Mouse (Mus musculus): ENCODE measurements around the gene Platr17. TPM values are rescaled to one million over a fixed set of nuclear protein-coding genes. Genes with fewer than 3 reads are reported as not detected.
"Not testable (repeated sequence)": the region's sequence is repeated elsewhere in the genome, so short reads cannot be mapped to it uniquely, and the experiment has no call there.

The Platr17 gene
- total RNA-seq, 1 experiment from 2014 or later = 5.9 TPM

GRCm38 (mm10) chr17:33931947-33932346 lies 27.0 kb downstream of the Platr17 start:
- no peak for ATAC-seq (replicated peaks; ENCODE audit: insufficient number of reproducible peaks, low FRiP score, low TSS enrichment, poor library complexity, severe bottlenecking)

GRCm38 (mm10) chr17:33932448-33932847 lies 27.5 kb downstream of the Platr17 start:
- no peak for ATAC-seq (replicated peaks; ENCODE audit: insufficient number of reproducible peaks, low FRiP score, low TSS enrichment, poor library complexity, severe bottlenecking)

GRCm38 (mm10) chr17:33932970-33933369 lies 28.0 kb downstream of the Platr17 start:
- no peak for ATAC-seq (replicated peaks; ENCODE audit: insufficient number of reproducible peaks, low FRiP score, low TSS enrichment, poor library complexity, severe bottlenecking)

DNA sequence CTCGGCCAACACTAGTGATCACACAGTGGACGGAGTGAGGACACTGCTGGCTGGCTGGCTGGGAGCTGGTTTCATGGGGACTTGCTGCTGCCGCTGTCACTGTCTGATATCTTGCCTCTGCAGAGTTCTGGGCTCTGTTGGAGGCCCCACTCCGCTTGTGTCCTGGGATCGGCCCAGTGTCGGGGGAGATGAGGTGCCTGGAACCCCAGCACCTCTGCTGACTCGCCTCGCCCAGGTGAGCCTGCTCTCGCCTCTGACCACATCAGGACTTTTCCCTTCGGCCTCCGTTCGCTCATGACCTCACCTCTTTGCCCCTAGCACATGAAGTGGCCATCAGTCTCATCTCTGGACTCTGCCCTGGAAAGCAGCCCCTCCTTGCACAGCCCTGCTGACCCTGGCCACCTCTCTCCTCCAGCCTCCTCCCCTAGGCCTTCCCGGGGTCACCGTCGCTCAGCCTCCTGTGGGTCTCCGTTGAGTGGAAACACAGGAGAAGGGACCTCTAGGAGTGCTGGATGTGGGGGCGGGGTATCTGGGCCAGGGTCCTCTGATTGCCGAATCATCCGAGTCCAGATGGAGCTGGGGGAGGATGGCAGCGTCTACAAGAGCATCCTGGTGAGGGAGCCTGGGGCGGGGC lies 30.6 kb downstream of the Platr17 start:
- no peak for ATAC-seq (replicated peaks; ENCODE audit: insufficient number of reproducible peaks, low FRiP score, low TSS enrichment, poor library complexity, severe bottlenecking)

- ATAC-seq (replicated peaks; ENCODE audit: insufficient number of reproducible peaks, low FRiP score, low TSS enrichment, poor library complexity, severe bottlenecking) = no peak
Measured at GRCm38 (mm10) chr17:33936993-33937392, 32.1 kb downstream of the Platr17 start.

- ATAC-seq (replicated peaks; ENCODE audit: insufficient number of reproducible peaks, low FRiP score, low TSS enrichment, poor library complexity, severe bottlenecking) = no peak
Measured at GRCm38 (mm10) chr17:33938783-33939182, 33.8 kb downstream of the Platr17 start.

DNA sequence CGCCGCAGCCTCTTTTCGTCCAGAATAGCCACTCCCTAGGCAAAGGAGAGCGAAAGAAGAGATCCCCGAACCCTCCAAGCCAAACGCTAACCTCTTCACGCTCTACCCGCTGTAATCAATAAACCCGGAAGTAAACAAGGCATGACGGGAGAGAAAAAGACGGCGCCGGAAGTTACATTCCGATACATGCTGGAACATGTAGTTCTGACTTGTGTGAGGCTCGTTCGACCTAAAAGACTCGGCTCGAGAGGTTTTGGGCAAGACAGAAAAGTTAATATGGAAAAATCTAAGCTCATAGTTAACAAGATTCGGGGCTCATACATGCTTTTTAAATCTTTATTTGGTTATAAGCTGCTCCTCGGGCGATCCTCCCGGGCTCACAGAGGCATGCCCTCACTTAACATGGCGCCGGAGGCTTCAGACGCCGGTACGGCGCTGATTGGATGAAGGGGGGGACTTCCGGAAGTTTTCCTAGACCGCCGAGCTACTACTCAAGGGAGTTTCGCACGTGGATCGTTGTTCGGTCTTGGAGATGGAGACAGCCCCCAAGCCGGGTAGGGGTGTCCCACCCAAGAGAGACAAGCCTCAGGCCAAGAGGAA lies 35.4 kb downstream of the Platr17 start, which contains the start of the genes Pfdn6 and Wdr46:
TSS of gene Pfdn6 (minus strand) at position 138 of the 600 bp plus-strand sequence.
TSS of gene Wdr46 (plus strand) at position 455 of the 600 bp plus-strand sequence.
- ATAC-seq (replicated peaks; ENCODE audit: insufficient number of reproducible peaks, low FRiP score, low TSS enrichment, poor library complexity, severe bottlenecking) = peak; percentile 81

GRCm38 (mm10) chr17:33940981-33941380 lies 36.0 kb downstream of the Platr17 start:
- ATAC-seq (replicated peaks; ENCODE audit: insufficient number of reproducible peaks, low FRiP score, low TSS enrichment, poor library complexity, severe bottlenecking) = no peak

DNA sequence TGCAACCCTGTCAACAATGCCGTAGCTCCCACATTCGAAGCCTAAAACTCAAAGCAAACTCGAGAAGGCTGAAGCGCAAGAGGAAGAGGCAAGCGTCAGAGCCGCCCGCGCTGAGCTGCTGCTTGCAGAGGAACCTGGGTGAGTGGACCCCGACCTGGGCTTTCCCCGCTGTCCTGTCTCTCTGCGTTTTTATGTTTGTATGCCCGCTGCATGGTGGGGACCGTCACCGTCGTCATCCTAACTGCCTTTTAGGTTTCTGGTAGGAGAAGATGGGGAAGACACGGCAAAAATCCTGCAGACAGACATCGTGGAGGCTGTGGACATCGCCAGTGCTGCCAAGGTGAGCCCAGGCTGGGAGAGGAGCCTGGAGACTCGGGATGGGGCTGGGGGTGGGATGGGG lies 36.4 kb downstream of the Platr17 start:
- ATAC-seq (replicated peaks; ENCODE audit: insufficient number of reproducible peaks, low FRiP score, low TSS enrichment, poor library complexity, severe bottlenecking) = no peak

DNA sequence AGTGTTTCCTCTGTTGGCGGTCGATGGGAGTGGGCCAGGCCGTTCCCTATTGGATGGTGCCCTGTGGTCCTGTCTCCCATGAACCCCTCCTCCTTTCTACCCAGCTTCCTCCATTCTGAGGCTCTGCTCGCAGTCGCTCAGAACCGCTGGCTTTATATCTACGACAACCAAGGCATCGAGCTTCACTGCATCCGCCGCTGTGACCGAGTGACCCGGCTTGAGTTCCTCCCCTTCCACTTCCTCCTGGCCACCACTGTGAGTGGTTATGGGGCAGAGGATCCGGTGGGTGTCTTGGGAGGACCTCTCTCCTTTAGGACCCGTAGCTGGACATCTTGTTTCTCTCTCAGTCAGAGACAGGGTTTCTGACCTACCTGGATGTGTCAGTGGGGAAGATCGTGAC lies 38.5 kb downstream of the Platr17 start:
- no peak for ATAC-seq (replicated peaks; ENCODE audit: insufficient number of reproducible peaks, low FRiP score, low TSS enrichment, poor library complexity, severe bottlenecking)

DNA sequence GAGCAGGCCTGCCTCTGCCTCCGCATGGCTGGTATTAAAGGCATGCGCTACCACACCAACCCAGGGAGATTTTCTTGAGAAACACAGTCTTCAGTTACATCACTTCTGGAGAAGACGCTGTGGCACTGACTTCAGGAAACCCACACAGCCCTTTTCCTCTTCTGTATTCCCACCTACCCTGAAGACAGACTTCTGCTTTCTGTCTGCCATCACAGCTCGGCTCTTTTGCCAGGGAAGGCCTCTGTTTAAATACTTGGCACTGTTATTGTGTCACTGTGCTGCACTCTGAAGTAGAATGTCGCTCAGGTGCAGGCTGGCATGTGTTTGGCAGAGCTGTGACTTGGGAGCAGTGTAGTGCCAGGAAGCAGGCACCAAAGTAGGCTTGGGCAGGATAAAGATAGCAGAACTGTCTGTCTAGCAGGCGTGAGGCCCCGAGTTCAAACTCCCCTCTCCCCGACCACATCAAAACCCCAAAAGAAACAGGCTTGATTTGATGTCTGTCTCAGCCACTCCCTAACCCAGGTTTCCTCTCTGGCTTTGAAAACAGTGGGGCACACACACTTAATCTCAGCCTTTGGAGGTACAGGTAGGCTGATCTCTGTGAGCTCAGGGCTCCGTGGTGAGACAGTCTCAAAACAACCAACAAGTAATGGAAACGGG lies 42.6 kb downstream of the Platr17 start:
- ATAC-seq (replicated peaks; ENCODE audit: insufficient number of reproducible peaks, low FRiP score, low TSS enrichment, poor library complexity, severe bottlenecking) = no peak

GRCm38 (mm10) chr17:33948090-33948904 lies 43.4 kb downstream of the Platr17 start:
- no peak for ATAC-seq (replicated peaks; ENCODE audit: insufficient number of reproducible peaks, low FRiP score, low TSS enrichment, poor library complexity, severe bottlenecking)

- no peak for ATAC-seq (replicated peaks; ENCODE audit: insufficient number of reproducible peaks, low FRiP score, low TSS enrichment, poor library complexity, severe bottlenecking)
Measured at GRCm38 (mm10) chr17:33948905-33949537, 44.1 kb downstream of the Platr17 start.

DNA sequence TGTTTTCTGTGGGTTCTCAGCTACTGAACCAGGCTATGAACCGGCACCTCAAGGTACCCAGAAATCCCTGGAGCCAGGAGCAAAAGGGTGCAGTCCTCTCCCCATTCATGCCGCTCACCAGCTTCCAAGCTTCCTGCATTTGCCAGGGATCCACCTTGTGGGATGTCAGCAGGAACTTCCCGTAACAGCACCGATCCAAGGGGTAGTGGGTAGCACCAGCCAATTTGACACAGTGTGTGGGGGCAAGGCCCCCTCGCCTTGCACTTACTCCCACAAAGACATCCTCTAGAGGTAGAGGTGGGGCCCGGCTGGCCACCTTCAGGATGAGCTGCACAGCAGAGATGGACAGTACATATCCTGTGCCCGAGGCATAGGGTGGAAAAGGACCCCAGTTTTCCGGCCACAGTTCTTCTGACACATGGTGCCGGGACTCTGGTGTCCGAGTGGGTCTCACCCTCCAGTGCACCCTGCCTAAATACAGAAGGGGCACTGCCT lies 45.2 kb downstream of the Platr17 start:
- ATAC-seq (replicated peaks; ENCODE audit: insufficient number of reproducible peaks, low FRiP score, low TSS enrichment, poor library complexity, severe bottlenecking) = no peak

- peak; percentile 59 for ATAC-seq (replicated peaks; ENCODE audit: insufficient number of reproducible peaks, low FRiP score, low TSS enrichment, poor library complexity, severe bottlenecking)
Measured at GRCm38 (mm10) chr17:33951021-33951946, 46.3 kb downstream of the Platr17 start, which contains the start of gene B3galt4. Gene B3galt4, minus strand, starts transcription at chr17:33951488.

DNA sequence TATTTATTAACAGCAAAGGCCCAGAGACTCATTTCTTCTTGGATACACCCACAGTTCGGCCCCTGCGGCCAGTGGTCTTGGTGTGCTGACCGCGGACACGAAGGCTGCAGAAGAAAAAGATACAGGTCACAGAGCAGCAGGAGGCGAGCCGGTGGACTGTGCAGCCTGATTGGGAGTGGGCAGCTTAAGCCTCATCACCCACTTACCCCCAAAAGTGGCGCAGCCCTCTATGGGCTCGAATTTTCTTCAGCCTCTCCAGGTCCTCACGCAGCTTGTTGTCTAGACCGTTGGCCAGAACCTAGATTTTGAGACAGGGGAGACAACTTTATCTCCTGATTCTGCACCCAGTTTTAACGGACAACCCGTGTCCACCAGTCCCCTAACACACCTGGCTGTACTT lies 47.1 kb downstream of the Platr17 start:
- not testable (repeated sequence) for ATAC-seq (replicated peaks; ENCODE audit: insufficient number of reproducible peaks, low FRiP score, low TSS enrichment, poor library complexity, severe bottlenecking)

- no peak for ATAC-seq (replicated peaks; ENCODE audit: insufficient number of reproducible peaks, low FRiP score, low TSS enrichment, poor library complexity, severe bottlenecking)
Measured at GRCm38 (mm10) chr17:33952879-33953278, 47.9 kb downstream of the Platr17 start.
